26 mouse cellular contexts compared by ENCODE assay signal in genomic region chr6:117929945-117930655, GRCm38 (mm10). TPM values are rescaled to one million over a fixed set of nuclear protein-coding genes. Genes with fewer than 3 reads are reported as not detected.
"Had no signal": no experiment of that assay in that cellular context is flagged by ENCODE, and none has a peak within 500 bp of the region (broad histone marks: within the 10 kb centered on the region; RNA-seq: fewer than 3 reads in every experiment).

No protein-coding gene starts in this region.

- H3K9ac ChIP-seq: limb, embryonic 12.5 days; limb, embryonic 15.5 days; midbrain, embryonic 12.5 days; midbrain, embryonic 15.5 days; neural tube, embryonic 13.5 days; stomach, embryonic 15.5 days had no signal

- H3K4me2 ChIP-seq: limb, embryonic 12.5 days; limb, embryonic 15.5 days; liver, embryonic 11.5 days; midbrain, embryonic 12.5 days; midbrain, embryonic 15.5 days; neural tube, embryonic 13.5 days; stomach, embryonic 15.5 days had no signal

- H3K9me3 ChIP-seq: limb, embryonic 12.5 days; limb, embryonic 15.5 days; midbrain, embryonic 12.5 days; midbrain, embryonic 15.5 days; neural tube, embryonic 13.5 days; stomach, embryonic 15.5 days had no signal

- ATAC-seq: midbrain, embryonic 15.5 days had no signal

- H3K4me1 ChIP-seq: midbrain, embryonic 12.5 days; midbrain, embryonic 15.5 days; neural tube, embryonic 13.5 days; stomach, embryonic 15.5 days had no signal

- H3K4me3 ChIP-seq: left cerebral cortex, adult 2 months; limb, embryonic 12.5 days; limb, embryonic 15.5 days; midbrain, embryonic 12.5 days; midbrain, embryonic 15.5 days; neural tube, embryonic 13.5 days; stomach, embryonic 15.5 days had no signal

- DNase-seq: kidney, adult 2 months; kidney, postnatal 36 days; layer of hippocampus, postnatal 36 days; left cerebral cortex, postnatal 4 days; lung, adult 2 months; lung, postnatal 14 days; lung, postnatal 4 days; retina, postnatal 1 day; right cerebral cortex, postnatal 25 days; spleen, adult 18-20 months; thymus, postnatal 25 days had no signal

- H3K27ac ChIP-seq: kidney, postnatal 0 days; left cerebral cortex, adult 2 months; limb, embryonic 12.5 days; limb, embryonic 15.5 days; midbrain, embryonic 12.5 days; midbrain, embryonic 15.5 days; neural tube, embryonic 13.5 days; stomach, embryonic 15.5 days had no signal

- H3K27me3 ChIP-seq: limb, embryonic 12.5 days; limb, embryonic 15.5 days; midbrain, embryonic 12.5 days; midbrain, embryonic 15.5 days; neural tube, embryonic 13.5 days; stomach, embryonic 15.5 days had no signal

RNA-seq across cellular contexts. Expression of gene Fxyd4, which starts 7.4 kb away (rescaled TPM):
- total RNA-seq: layer of hippocampus, adult 8-10 months; layer of hippocampus, postnatal 10 days; layer of hippocampus, postnatal 36 days; left cerebral cortex, adult 2 months; left cerebral cortex, postnatal 14 days; left cerebral cortex, postnatal 4 days; megakaryocyte progenitor cell, adult 5-6 weeks; megakaryocyte-erythroid progenitor cell, adult 5-6 weeks; neutrophil, adult 5-6 weeks had no signal
